Mouse (Mus musculus) cerebellum, adult 2 months (tissue): ENCODE data around the gene Smpd3.

Experiments used
- CTCF ChIP-seq: fragments of 200-500 bp; IDR thresholded peaks from 2 replicates; pipeline ENCODE4 v1.5.1; 2011; ENCODE audit warnings: low read depth, mild to moderate bottlenecking, control low read depth, low read length, moderate library complexity, borderline replicate concordance; ENCODE audit not compliant: insufficient read depth
- POLR2A ChIP-seq: fragments of 200-500 bp; IDR thresholded peaks from 2 replicates; pipeline ENCODE4 v1.6.1; 2011; ENCODE audit warnings: low read length, control low read depth, borderline replicate concordance; ENCODE audit not compliant: insufficient read depth

- TF ChIP-seq CTCF (no peak), POLR2A (no peak)
Measured at GRCm38 (mm10) chr8:106343471-106343870, 5.7 kb upstream of the Smpd3 start.
